Mouse (Mus musculus) thymus, adult 2 months (tissue): ENCODE results near the gene Fnd3c2. TPM values are rescaled to one million over a fixed set of nuclear protein-coding genes. Genes with fewer than 3 reads are reported as not detected.
"Not testable (repeated sequence)": the region's sequence is repeated elsewhere in the genome, so short reads cannot be mapped to it uniquely, and the experiment has no call there.

ENCODE experiments used
- DNase-seq: peaks from one replicate; pipeline ENCODE4 v3.0.0; 2021
- H3K27ac ChIP-seq: fragments of 200-500 bp; 2 replicates; pipeline ENCODE4 v1.5.1; 2012; ENCODE audit warnings: low read length, control low read depth; ENCODE audit not compliant: control insufficient read depth, insufficient read depth
- H3K27me3 ChIP-seq: fragments of 200-500 bp; 2 replicates; pipeline ENCODE4 v1.6.1; 2012; ENCODE audit warnings: mild to moderate bottlenecking, low read length, moderate library complexity, mixed read lengths; ENCODE audit not compliant: control insufficient read depth, insufficient read depth
- H3K36me3 ChIP-seq: fragments of 200-500 bp; 2 replicates; pipeline ENCODE4 v1.6.1; 2012; ENCODE audit warnings: mild to moderate bottlenecking, low read length, moderate library complexity; ENCODE audit not compliant: control insufficient read depth, insufficient read depth
- H3K4me1 ChIP-seq: fragments of 200-500 bp; replicated peaks from 2 replicates; pipeline ENCODE4 v1.6.1; 2012; ENCODE audit warnings: low read length; ENCODE audit not compliant: control insufficient read depth, insufficient read depth
- H3K4me3 ChIP-seq: fragments of 200-500 bp; 2 replicates; pipeline ENCODE4 v1.5.1; 2012; ENCODE audit warnings: mild to moderate bottlenecking, low read length, control low read depth, moderate library complexity; ENCODE audit not compliant: control insufficient read depth, insufficient read depth
- CTCF ChIP-seq: fragments of 200-500 bp; IDR thresholded peaks from 2 replicates; pipeline ENCODE4 v1.5.1; 2012; ENCODE audit warnings: mild to moderate bottlenecking, control low read depth, low read length, moderate library complexity, borderline replicate concordance; ENCODE audit not compliant: control insufficient read depth, poor library complexity, insufficient read depth; ENCODE audit errors: extremely low read depth
- POLR2A ChIP-seq: fragments of 200-500 bp; IDR thresholded peaks from 2 replicates; pipeline ENCODE4 v1.6.1; 2012; ENCODE audit warnings: mild to moderate bottlenecking, low read length, control low read depth, moderate library complexity; ENCODE audit not compliant: control insufficient read depth, poor library complexity, insufficient read depth; ENCODE audit errors: extremely low read depth
- WGBS: fragments of 180-500 bp; shearing (Covaris S2); methylation state at CpG from one replicate; pipeline ENCODE4 v1.1.7; 2018; 5-methylcytosine and 5-hydroxymethylcytosine counted together
- polyA plus RNA-seq: library from polyadenylated mRNA; depleted of rRNA; stranded (reverse); fragments of >200 nt; gene quantifications from 2 replicates; pipeline ENCODE4 v1.2.3, GENCODE M21; 2012; rRNA removed

Fnd3c2 gene
- polyA plus RNA-seq, 1 experiment, result not detected

DNA sequence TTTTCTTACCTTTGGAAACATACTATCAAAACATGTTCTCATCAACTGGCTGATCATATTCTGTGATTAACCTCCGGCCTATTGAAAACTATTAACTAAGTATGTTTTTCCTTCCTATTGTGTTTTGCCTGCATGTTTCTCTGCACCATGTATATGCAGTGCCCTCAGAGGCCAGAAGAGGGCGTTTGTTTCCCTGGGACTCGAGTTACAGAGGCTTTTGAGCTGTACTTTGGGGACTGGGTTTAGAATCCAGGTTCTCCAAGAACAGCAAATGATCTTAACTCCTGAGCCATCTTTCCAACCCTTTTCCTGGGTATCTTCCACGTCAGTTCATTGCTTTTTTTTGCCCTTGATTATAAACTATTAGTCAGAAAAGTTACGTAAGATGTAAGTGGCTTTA is 57.9 kb downstream of the Fnd3c2 start:
- no peak for DNase-seq
- no peak overlapping the region for H3K4me3 ChIP-seq
- H3K4me1 ChIP-seq, result no peaks in the 10 kb centered on the region
- H3K36me3 ChIP-seq, result peaks cover 36% of the 10 kb centered on the region
- no peaks in the 10 kb centered on the region for H3K27me3 ChIP-seq
- 80% methylated on average over 5 of the region's 5 CpGs for WGBS
- TF ChIP-seq CTCF (no peak), POLR2A (no peak)
- no peak overlapping the region for H3K27ac ChIP-seq

DNA sequence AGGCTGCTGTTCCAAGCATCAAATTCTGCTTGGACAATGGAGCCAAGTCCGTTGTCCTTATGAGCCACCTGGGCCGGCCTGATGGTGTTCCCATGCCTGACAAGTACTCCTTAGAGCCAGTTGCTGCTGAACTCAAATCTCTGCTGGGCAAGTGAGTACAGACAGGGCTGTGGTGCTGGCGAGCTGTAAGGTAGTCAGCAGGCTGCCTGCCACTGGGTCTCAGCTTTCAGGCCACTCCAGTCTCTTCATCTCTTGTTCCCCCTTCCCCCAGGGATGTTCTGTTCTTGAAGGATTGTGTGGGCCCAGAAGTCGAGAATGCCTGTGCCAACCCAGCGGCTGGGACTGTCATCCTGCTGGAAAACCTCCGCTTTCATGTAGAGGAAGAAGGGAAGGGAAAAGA is 60.8 kb downstream of the Fnd3c2 start:
- not testable (repeated sequence) for H3K4me1 ChIP-seq, H3K4me3 ChIP-seq, H3K27ac ChIP-seq, H3K27me3 ChIP-seq, DNase-seq
- peaks cover 23% of the 10 kb centered on the region for H3K36me3 ChIP-seq
- WGBS, result 98% methylated on average over 6 of the region's 6 CpGs

DNA sequence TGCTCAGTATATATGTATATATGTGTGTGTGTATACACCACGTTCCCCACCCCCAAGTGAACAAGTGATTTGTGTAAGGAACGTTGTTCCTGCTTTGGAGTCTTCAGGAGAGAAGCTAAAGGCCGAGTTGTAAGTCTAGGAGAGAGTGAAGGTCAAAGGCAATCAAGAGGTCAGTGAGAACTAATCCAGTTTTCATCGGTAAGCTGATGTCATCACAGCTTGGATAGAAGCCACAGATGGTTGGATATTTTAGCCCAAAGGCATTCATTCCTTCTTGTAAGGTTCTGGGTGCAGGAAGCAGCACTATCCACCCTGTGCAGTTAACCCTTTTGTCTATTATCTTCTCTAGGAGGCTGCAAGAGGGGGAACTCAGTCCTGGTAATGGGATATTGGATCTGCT is 65.1 kb downstream of the Fnd3c2 start:
- TF ChIP-seq POLR2A, result no peak
- TF ChIP-seq CTCF, result no peak
- peaks cover 17% of the 10 kb centered on the region for H3K4me1 ChIP-seq
- no peak overlapping the region for H3K4me3 ChIP-seq
- no peak overlapping the region for H3K27ac ChIP-seq
- no peak for DNase-seq
- H3K36me3 ChIP-seq, result peaks cover 6% of the 10 kb centered on the region
- no peaks in the 10 kb centered on the region for H3K27me3 ChIP-seq
- 80% methylated on average over 4 of the region's 4 CpGs for whole genome bisulfite sequencing

DNA sequence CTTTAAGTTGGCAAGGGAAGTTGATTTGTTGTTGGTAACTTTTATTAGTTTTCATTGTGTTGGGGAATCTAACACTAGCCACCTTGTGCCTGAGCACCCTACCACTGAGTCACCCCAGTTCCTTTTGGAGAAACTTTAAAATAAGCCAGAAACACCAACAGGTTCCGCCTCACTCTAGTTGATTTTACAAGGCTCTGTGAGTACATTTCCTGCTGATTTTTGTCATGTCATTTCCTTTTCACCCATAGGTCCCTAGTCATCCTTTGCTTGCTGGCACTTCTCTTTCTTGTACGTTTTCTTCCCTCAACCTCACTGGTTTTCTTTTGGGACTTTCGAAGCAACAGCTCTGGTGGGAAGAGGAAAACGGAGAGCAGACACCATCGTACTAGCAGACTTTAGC is 65.8 kb downstream of the Fnd3c2 start:
- no peak for DNase-seq
- Histone ChIP-seq H3K27ac (peak overlapping the region; percentile 95), H3K36me3 (peaks cover 6% of the 10 kb centered on the region; the same call in 1 of the 2 replicates), H3K27me3 (no peaks in the 10 kb centered on the region), H3K4me3 (no peak overlapping the region), H3K4me1 (peaks cover 17% of the 10 kb centered on the region)
- TF ChIP-seq CTCF (no peak), POLR2A (no peak)
- 8% methylated on average over 5 of the region's 5 CpGs for whole genome bisulfite sequencing

DNA sequence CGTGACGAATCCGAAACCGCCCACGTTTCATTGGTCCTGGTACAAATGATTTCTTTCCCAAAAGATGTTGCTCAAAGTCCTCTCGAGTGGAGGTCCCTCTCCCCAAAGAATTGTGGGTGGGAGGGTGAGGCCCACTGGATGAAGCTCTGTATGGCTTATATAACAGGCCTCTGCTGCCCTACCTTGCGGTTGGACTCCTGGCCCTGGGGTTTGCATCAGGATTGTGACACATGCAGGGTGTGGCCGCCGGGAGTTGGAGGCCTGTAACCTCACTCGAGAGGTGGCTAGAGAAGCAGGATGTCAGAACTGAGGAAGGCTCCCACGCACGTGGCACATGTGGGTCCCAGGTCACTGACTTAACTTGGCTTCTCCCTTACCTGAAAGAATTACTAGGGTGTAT is 67.4 kb downstream of the Fnd3c2 start:
- peak; percentile 13 for DNase-seq
- peak overlapping the region; percentile 69 for H3K4me3 ChIP-seq
- H3K36me3 ChIP-seq, result no peaks in the 10 kb centered on the region
- peak overlapping the region; percentile 61 for H3K27ac ChIP-seq
- 2% methylated on average over 12 of the region's 12 CpGs for WGBS
- H3K4me1 ChIP-seq, result peaks cover 17% of the 10 kb centered on the region
- TF ChIP-seq CTCF (no peak), POLR2A (no peak)
- H3K27me3 ChIP-seq, result no peaks in the 10 kb centered on the region

DNA sequence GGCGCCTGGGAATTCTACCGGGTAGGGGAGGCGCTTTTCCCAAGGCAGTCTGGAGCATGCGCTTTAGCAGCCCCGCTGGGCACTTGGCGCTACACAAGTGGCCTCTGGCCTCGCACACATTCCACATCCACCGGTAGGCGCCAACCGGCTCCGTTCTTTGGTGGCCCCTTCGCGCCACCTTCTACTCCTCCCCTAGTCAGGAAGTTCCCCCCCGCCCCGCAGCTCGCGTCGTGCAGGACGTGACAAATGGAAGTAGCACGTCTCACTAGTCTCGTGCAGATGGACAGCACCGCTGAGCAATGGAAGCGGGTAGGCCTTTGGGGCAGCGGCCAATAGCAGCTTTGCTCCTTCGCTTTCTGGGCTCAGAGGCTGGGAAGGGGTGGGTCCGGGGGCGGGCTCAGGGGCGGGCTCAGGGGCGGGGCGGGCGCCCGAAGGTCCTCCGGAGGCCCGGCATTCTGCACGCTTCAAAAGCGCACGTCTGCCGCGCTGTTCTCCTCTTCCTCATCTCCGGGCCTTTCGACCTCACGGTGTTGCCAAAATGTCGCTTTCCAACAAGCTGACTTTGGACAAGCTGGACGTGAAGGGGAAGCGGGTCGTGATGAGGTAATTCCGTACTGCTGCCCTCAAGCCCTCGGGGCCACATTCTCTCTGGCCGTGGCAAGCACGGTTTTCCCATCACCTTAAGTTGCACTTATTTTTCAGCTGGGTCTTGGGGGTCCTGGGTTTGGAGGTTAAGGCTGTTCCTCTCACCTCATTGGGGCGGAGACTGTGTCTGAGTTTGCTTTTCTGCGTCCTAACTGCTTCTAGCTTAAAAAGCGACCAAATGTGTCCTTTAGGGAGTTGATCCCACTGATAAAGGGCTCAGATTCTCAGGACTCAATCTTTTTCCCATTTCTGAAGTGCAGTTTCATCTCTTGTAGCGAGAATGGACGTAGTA is 68.2 kb downstream of the Fnd3c2 start, which contains the start of gene Pgk1:
Pgk1 (plus strand) TSS at position 388 of the 937 bp plus-strand sequence.
- peak; percentile 89 for DNase-seq
- peak within 1 kb of the TSS; percentile 69 for H3K4me3 ChIP-seq
- H3K4me1 ChIP-seq, result peaks cover 17% of the 10 kb centered on the region
- peak within 1 kb of the TSS; percentile 61 for H3K27ac ChIP-seq
- under 1% methylated on average over 51 of the region's 55 CpGs for WGBS
- H3K36me3 ChIP-seq, result no peaks in the 10 kb centered on the region
- no peaks in the 10 kb centered on the region for H3K27me3 ChIP-seq
- TF ChIP-seq POLR2A, result 0 out of 2 replicates have a peak, but pooled peaks have one; percentile 11
- TF ChIP-seq CTCF, result peak; percentile 19; the same call in 1 of the 2 replicates

DNA sequence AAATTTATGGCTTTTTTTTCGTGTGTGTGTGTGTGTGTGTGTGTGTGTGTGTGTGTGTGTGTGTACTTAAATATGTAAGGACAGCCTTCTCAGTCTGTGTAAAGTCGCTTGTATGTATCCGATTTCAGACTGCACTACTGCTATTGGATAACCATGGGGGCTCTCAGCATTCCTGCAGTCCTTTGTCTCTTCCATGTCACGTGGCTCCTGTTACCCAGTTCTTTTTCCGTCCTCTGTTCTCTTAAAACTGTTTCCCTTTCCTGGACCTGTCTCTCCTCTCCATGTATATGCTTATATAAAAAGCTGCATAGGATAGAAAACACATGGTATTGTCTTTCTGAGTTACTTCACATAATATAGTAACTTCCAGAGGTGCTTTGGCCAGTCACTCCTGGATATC is 69.5 kb downstream of the Fnd3c2 start:
- no peaks in the 10 kb centered on the region for H3K36me3 ChIP-seq
- WGBS, result 85% methylated on average over 5 of the region's 5 CpGs
- no peak overlapping the region for H3K27ac ChIP-seq
- TF ChIP-seq POLR2A (no peak), CTCF (no peak)
- H3K27me3 ChIP-seq, result no peaks in the 10 kb centered on the region
- DNase-seq, result no peak
- no peak overlapping the region for H3K4me3 ChIP-seq
- peaks cover 17% of the 10 kb centered on the region for H3K4me1 ChIP-seq

Other genes starting within 250 kb of the Fnd3c2 start
- 6.6 TPM in 2 replicates for gene Magt1, start 243.5 kb downstream of the Fnd3c2 start, polyA plus RNA-seq
- gene Cox7b, start 239.7 kb downstream of the Fnd3c2 start, polyA plus RNA-seq, result 112 and 183 TPM in 2 replicates
- gene Atp7a, start 228.1 kb downstream of the Fnd3c2 start, polyA plus RNA-seq, result 4.6 and 5.2 TPM in 2 replicates
- gene Tlr13, start 112.2 kb downstream of the Fnd3c2 start, polyA plus RNA-seq, result 0.87 and 1.3 TPM in 2 replicates
- 115 and 117 TPM in 2 replicates for gene Pgk1, start 68.3 kb downstream of the Fnd3c2 start, polyA plus RNA-seq
- 4.4 and 5.5 TPM in 2 replicates for gene Taf9b, start 34.2 kb downstream of the Fnd3c2 start, polyA plus RNA-seq
- 0.03 TPM in 1 of 2 replicates, not detected in the other for gene Fndc3c1, start 230.0 kb upstream of the Fnd3c2 start, polyA plus RNA-seq